Mouse (Mus musculus) frontal cortex, adult 2 months (tissue): ENCODE measurements around the gene Olfr591. TPM values are rescaled to one million over a fixed set of nuclear protein-coding genes. Genes with fewer than 3 reads are reported as not detected.
"Not testable (repeated sequence)": the region's sequence is repeated elsewhere in the genome, so short reads cannot be mapped to it uniquely, and the experiment has no call there.

Experiments
- DNase-seq, 2 experiments: peaks; one replicate each; pipeline ENCODE4 v3.0.0; 2022; ENCODE audit warnings: low spot score in 1 of 2; ENCODE audit errors: extremely low spot score in 1 of 2
- polyA plus RNA-seq: library from polyadenylated mRNA; depleted of rRNA; stranded (reverse); fragments of >200 nt; gene quantifications from 2 replicates; pipeline ENCODE4 v1.2.3, GENCODE M21; 2012; rRNA removed

Gene Olfr591
- polyA plus RNA-seq: 0.11 TPM in 1 of 2 replicates, not detected in the other

DNA sequence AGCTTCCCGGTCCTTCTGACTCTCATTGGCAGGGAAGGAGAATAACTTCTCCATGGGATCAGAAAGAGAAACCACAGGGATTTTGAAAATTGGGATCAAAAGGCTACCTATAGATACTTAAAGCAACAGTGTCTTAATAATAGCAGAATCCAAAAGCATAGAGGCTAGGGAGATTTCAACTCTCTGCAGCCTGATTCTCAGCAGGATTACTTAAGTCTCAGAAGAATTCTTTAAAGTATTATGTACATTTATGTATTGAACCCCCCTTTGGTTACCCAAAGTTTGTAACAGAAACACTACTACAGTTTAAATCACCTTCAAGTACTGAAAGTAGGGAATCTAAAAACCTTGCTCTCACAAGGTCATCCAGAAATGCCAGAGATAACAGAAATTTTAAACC lies at the start of gene Olfr591:
Olfr591 (minus strand) TSS at position 101 of the 400 bp plus-strand sequence.
- DNase-seq: no peak

DNA sequence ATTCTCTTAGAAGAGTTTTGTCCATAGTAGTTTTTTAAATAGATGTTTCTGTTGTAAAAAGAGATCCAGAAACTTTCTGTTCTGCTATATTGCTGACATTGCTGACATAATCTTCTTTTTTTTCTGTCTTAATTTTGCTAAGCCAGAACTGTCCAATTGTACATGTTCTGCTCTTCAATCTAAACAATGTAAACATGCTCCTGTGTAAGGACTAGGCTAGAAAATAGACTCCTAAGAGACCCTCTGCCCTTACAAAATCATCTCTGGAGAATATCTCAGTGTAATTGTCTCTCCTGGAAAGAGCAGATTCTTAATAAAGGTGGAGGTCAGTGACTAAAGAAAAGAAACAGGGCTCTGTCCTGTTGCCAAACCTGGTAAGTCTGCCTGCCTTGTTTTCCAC lies 38.6 kb upstream of the Olfr591 start, which contains the start of gene Olfr594:
Olfr594 (plus strand) TSS at position 301 of the 400 bp plus-strand sequence.
- no peak for DNase-seq

DNA sequence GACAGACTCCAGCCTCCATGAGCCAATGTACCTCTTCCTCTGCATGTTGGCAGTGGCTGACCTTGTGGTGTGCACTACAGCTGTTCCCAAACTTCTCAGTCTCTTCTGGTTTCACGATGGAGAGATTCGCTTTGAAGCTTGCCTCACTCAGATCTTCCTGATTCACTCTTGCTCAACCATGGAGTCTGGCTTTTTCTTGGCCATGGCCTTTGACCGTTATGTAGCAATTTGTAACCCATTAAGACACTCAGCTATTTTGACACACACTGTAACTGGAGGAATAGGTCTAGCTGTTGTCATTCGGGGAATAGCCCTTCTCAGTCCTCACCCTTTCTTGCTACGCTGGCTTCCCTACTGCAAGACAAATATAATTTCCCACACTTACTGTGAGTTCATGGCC lies 33.9 kb upstream of the Olfr591 start:
- DNase-seq: not testable (repeated sequence)

DNA sequence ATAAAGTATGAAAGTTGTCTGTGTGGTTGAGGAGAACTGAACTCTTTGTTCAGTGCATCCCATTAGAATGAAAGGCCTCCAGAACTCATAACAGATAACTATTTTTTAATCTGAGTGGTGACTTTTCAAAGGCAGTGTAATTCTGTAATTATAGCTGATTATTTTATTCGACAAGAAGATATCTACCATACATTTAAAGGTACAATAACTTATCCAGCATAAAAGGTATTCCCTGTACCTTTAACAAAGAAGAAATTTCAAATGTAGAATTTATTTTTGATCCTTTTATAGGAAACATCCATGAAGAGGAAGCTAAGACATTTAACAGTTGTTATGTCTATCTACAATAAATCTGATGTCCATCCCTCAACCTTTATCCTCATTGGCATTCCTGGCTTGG lies 33.4 kb upstream of the Olfr591 start, which contains the start of gene Olfr593:
Olfr593 (plus strand) TSS at position 301 of the 400 bp plus-strand sequence.
- no peak for DNase-seq

DNA sequence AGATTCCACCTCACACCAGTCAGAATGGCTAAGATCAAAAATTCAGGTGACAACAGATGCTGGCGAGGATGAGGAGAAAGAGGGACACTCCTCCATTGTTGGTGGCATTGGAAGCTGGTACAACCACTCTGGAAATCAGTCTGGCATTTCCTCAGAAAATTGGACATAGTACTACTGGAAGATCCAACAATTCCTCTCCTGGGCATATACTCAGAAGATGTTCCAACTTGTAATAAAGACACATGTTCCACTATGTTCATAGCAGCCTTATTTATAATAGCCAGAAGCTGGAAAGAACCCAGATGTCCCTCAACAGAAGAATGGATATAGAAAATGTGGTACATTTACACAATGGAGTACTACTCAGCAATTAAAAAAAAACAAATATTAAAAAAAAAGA lies 6.4 kb upstream of the Olfr591 start, which contains the start of gene Olfr592:
Olfr592 (plus strand) TSS at position 301 of the 400 bp plus-strand sequence.
- DNase-seq: not testable (repeated sequence)

DNA sequence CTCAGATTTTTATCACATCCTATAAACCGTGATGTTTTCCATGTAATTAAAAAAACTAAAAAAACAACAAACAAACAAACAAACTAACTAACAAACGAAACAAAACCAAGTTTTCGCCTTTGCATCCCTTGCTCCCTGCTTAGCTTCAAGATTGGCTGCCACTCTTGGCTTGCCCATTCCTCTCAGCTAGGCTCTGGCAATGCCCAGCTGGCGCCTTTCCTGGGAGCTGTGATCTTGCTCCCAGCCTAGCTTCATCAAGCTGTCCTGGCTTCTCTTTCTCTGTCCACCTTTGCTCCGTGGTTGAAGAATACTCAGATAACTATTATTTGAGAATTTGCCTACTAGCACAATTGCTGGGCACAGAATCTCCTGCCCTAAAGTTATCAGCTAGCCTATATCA lies 8.4 kb downstream of the Olfr591 start:
- no peak for DNase-seq

DNA sequence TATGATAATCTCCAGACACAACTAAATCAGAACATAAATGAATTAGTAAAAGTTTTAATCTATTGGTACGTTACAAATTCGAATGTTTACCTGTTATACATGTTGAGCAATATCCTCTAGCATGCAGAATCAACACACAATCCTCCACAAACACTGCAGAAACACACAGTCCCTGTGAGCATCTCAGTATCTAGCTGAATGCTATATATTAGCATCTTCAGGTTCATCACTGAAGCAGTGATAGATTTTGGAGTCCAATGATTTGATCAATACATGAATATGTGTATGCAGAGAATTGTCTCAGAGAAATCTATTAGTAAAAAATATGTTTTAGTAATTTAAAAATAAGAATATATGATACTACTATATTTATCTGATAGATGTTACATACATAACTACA lies 21.9 kb downstream of the Olfr591 start, which contains the start of gene Olfr589:
Olfr589 (minus strand) TSS at position 101 of the 400 bp plus-strand sequence.
- DNase-seq: no peak

DNA sequence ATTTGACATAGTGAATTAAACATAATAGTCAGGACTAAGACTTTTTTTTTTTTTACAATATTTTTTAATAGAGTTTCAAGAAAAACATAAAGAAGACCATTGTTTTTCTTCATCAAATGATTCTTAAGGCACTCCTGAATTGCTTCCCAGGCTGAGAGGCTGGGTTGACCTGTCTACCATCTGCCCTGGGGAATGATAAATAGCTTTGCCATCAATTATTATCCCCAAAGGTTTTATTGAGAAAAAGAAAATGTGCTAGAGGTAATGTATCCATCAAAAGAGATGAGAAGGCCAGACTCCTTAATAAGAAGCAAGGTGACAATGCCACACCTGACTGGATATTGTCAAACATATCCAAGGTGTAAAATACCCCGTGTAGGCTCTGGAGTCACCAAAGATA lies 37.6 kb downstream of the Olfr591 start, which contains the start of gene Olfr588-ps1:
Olfr588-ps1 (plus strand) TSS at position 301 of the 400 bp plus-strand sequence.
- no peak for DNase-seq

DNA sequence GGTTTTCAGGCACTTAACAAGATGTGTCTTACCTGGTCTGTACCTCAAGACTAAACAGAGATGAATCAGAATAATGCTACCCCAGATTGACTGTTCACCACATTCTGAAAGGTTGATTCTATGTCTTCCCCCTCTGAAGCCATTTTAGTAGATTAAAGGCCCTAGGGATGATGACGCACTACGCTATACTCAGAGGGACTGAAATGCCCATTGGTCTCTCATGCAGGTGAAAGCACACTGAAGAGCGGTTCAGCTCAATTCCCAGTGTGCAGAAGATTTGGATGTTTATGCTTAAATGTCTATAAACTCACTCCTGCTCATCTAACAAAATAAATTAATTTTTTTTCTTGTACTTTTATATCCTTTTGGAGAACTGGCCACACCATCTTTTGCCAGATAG lies 52.6 kb downstream of the Olfr591 start, which contains the start of gene Olfr586:
Olfr586 (minus strand) TSS at position 101 of the 400 bp plus-strand sequence.
- DNase-seq: no peak

DNA sequence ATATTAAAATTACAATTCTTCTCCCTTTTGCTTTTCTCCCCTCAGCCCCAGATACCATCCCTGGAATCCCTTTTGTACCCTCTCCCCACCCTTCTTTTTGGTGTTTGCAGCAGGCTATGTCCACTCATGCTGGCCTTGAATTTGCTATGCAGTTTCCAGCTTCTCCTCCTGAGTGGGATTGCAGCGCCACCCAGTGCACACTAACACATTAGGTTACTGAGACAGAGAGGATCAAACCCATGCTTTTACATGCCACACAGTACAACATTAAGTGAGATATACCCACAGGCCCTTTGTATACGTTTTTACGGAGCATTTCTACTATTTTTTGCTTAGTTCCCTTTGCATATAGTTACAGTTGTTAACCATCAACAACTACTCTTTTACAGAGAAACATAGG lies 58.7 kb downstream of the Olfr591 start:
- peak in 1 of 2 experiments; percentile 15 for DNase-seq

Other genes starting within 250 kb of the Olfr591 start
- not detected in 2 replicates for gene Olfr573-ps1, start 235.8 kb downstream of the Olfr591 start, polyA plus RNA-seq
- not detected in 2 replicates for gene Olfr574, start 229.9 kb downstream of the Olfr591 start, polyA plus RNA-seq
- gene Olfr575, start 219.6 kb downstream of the Olfr591 start, polyA plus RNA-seq: not detected in 2 replicates
- not detected in 2 replicates for gene Olfr576, start 215.7 kb downstream of the Olfr591 start, polyA plus RNA-seq
- not detected in 2 replicates for gene Olfr577, start 202.4 kb downstream of the Olfr591 start, polyA plus RNA-seq
- gene Olfr578, start 189.0 kb downstream of the Olfr591 start, polyA plus RNA-seq: not detected in 2 replicates
- not detected in 2 replicates for gene Olfr582, start 140.3 kb downstream of the Olfr591 start, polyA plus RNA-seq
- not detected in 2 replicates for gene Olfr583, start 127.0 kb downstream of the Olfr591 start, polyA plus RNA-seq
- gene Olfr584, start 96.5 kb downstream of the Olfr591 start, polyA plus RNA-seq: 0.13 TPM in 1 of 2 replicates, not detected in the other
- gene Olfr585, start 80.6 kb downstream of the Olfr591 start, polyA plus RNA-seq: not detected in 2 replicates
- gene Olfr586, start 52.7 kb downstream of the Olfr591 start, polyA plus RNA-seq: not detected in 2 replicates
- not detected in 2 replicates for gene Olfr588-ps1, start 37.5 kb downstream of the Olfr591 start, polyA plus RNA-seq
- gene Olfr589, start 22.0 kb downstream of the Olfr591 start, polyA plus RNA-seq: not detected in 2 replicates
- gene Olfr592, start 6.5 kb upstream of the Olfr591 start, polyA plus RNA-seq: not detected in 2 replicates
- gene Olfr593, start 33.5 kb upstream of the Olfr591 start, polyA plus RNA-seq: not detected in 2 replicates
- gene Olfr594, start 38.7 kb upstream of the Olfr591 start, polyA plus RNA-seq: not detected in 2 replicates
- not detected in 2 replicates for gene Usp17ld, start 74.2 kb upstream of the Olfr591 start, polyA plus RNA-seq
- gene Olfr596, start 127.3 kb upstream of the Olfr591 start, polyA plus RNA-seq: 0.23 TPM in 1 of 2 replicates, not detected in the other
- 0.19 TPM in 1 of 2 replicates, not detected in the other for gene Olfr597, start 138.0 kb upstream of the Olfr591 start, polyA plus RNA-seq
- gene Olfr598, start 145.2 kb upstream of the Olfr591 start, polyA plus RNA-seq: 0.06 TPM in 1 of 2 replicates, not detected in the other
- gene Olfr599, start 157.6 kb upstream of the Olfr591 start, polyA plus RNA-seq: not detected in 2 replicates
- gene Olfr600, start 171.3 kb upstream of the Olfr591 start, polyA plus RNA-seq: not detected in 2 replicates
- not detected in 2 replicates for gene Olfr601, start 184.3 kb upstream of the Olfr591 start, polyA plus RNA-seq
- gene Olfr603, start 207.8 kb upstream of the Olfr591 start, polyA plus RNA-seq: not detected in 2 replicates
- gene Usp17lc, start 236.7 kb upstream of the Olfr591 start, polyA plus RNA-seq: not detected in 2 replicates